Mouse (Mus musculus): ENCODE measurements around the gene Ppp1r8. TPM values are rescaled to one million over a fixed set of nuclear protein-coding genes. Genes with fewer than 3 reads are reported as not detected.
"Not testable (repeated sequence)": the region's sequence is repeated elsewhere in the genome, so short reads cannot be mapped to it uniquely, and the experiment has no call there.

Gene Ppp1r8
- polyA plus RNA-seq, 1 experiment from 2014 or later, result 30.1 TPM

- Histone ChIP-seq H3K36me3 (no peaks in the 10 kb centered on the region), H3K9ac (peak within 1 kb of the TSS; percentile 75), H3K4me1 (peaks cover 9% of the 10 kb centered on the region)
These were observed 46.6 kb downstream of the Ppp1r8 start, which contains the start of gene Themis2 for GRCm38 (mm10) chr4:132796196-132796886. Themis2 (minus strand) TSS chr4:132796387.

GRCm38 (mm10) chr4:132795171-132795570 is 47.8 kb downstream of the Ppp1r8 start:
- H3K4me1 ChIP-seq, result peaks cover 9% of the 10 kb centered on the region
- H3K36me3 ChIP-seq, result no peaks in the 10 kb centered on the region
- H3K4me3 ChIP-seq, result peak overlapping the region; percentile 51; the same call in 1 of the 2 replicates
- no peak overlapping the region for H3K27ac ChIP-seq (replicated peaks)
- H3K27me3 ChIP-seq (replicated peaks), result peaks cover 44% of the 10 kb centered on the region
- H3K9me3 ChIP-seq, result no peaks in the 10 kb centered on the region
- WGBS, result 56% methylated on average over 7 of the region's 7 CpGs
- no peak overlapping the region for H3K9ac ChIP-seq
- peak overlapping the region; percentile 73; the same call in 1 of the 2 replicates for H3K4me2 ChIP-seq
- no peak for ATAC-seq (ENCODE audit: extremely low read depth, insufficient number of reproducible peaks, low FRiP score, low TSS enrichment)

More at GRCm38 (mm10) chr4:132796196-132796886, 46.6 kb downstream of the Ppp1r8 start, which contains the start of gene Themis2:
- H3K4me3 ChIP-seq, result peak within 1 kb of the TSS; percentile 51
- WGBS, result under 1% methylated on average over 21 of the region's 21 CpGs
- no peak for ATAC-seq (ENCODE audit: extremely low read depth, insufficient number of reproducible peaks, low FRiP score, low TSS enrichment)
- peak within 1 kb of the TSS; percentile 73 for H3K4me2 ChIP-seq
- H3K9me3 ChIP-seq, result no peaks in the 10 kb centered on the region
- H3K27ac ChIP-seq (replicated peaks), result no peak within 1 kb of the TSS
- peaks cover 44% of the 10 kb centered on the region for H3K27me3 ChIP-seq (replicated peaks)

- 67% methylated on average over 8 of the region's 8 CpGs for WGBS
- Histone ChIP-seq H3K9ac (no peak overlapping the region), H3K27ac (replicated peaks) (no peak overlapping the region), H3K9me3 (no peaks in the 10 kb centered on the region), H3K4me1 (peaks cover 9% of the 10 kb centered on the region), H3K4me2 (no peak overlapping the region), H3K27me3 (replicated peaks) (peaks cover 44% of the 10 kb centered on the region), H3K36me3 (no peaks in the 10 kb centered on the region), H3K4me3 (no peak overlapping the region)
- ATAC-seq (ENCODE audit: extremely low read depth, insufficient number of reproducible peaks, low FRiP score, low TSS enrichment), result no peak
These were observed 48.2 kb downstream of the Ppp1r8 start for GRCm38 (mm10) chr4:132794760-132795159.

- no peak overlapping the region for H3K9ac ChIP-seq
- H3K9me3 ChIP-seq, result no peaks in the 10 kb centered on the region
- no peak overlapping the region for H3K27ac ChIP-seq (replicated peaks)
- WGBS, result 62% methylated on average over 9 of the region's 9 CpGs
- H3K4me1 ChIP-seq, result peaks cover 9% of the 10 kb centered on the region
- H3K36me3 ChIP-seq, result no peaks in the 10 kb centered on the region
- H3K4me2 ChIP-seq, result no peak overlapping the region
- no peak overlapping the region for H3K4me3 ChIP-seq
- peaks cover 44% of the 10 kb centered on the region for H3K27me3 ChIP-seq (replicated peaks)
- no peak for ATAC-seq (ENCODE audit: extremely low read depth, insufficient number of reproducible peaks, low FRiP score, low TSS enrichment)
These were observed 48.9 kb downstream of the Ppp1r8 start for GRCm38 (mm10) chr4:132794028-132794427.

GRCm38 (mm10) chr4:132793322-132794004 is 49.5 kb downstream of the Ppp1r8 start:
- H3K4me2 ChIP-seq; H3K9me3 ChIP-seq; H3K4me1 ChIP-seq; H3K27ac ChIP-seq (replicated peaks); H3K36me3 ChIP-seq; ATAC-seq (ENCODE audit: extremely low read depth, insufficient number of reproducible peaks, low FRiP score, low TSS enrichment); H3K4me3 ChIP-seq; H3K9ac ChIP-seq: not testable (repeated sequence)
- H3K27me3 ChIP-seq (replicated peaks), result peaks cover 44% of the 10 kb centered on the region
- 83% methylated on average over 8 of the region's 9 CpGs for WGBS

- no peak overlapping the region for H3K4me3 ChIP-seq
- WGBS, result 68% methylated on average over 8 of the region's 8 CpGs
- ATAC-seq (ENCODE audit: extremely low read depth, insufficient number of reproducible peaks, low FRiP score, low TSS enrichment), result no peak
- H3K27me3 ChIP-seq (replicated peaks), result peaks cover 16% of the 10 kb centered on the region
- H3K9ac ChIP-seq, result no peak overlapping the region
- H3K36me3 ChIP-seq, result no peaks in the 10 kb centered on the region
- no peaks in the 10 kb centered on the region for H3K4me1 ChIP-seq
- H3K27ac ChIP-seq (replicated peaks), result no peak overlapping the region
- H3K4me2 ChIP-seq, result no peak overlapping the region
- H3K9me3 ChIP-seq, result no peaks in the 10 kb centered on the region
These were observed 53.2 kb downstream of the Ppp1r8 start for GRCm38 (mm10) chr4:132789731-132790130.

GRCm38 (mm10) chr4:132785228-132785627 is 57.7 kb downstream of the Ppp1r8 start:
- Histone ChIP-seq H3K9ac (no peak overlapping the region), H3K4me3 (no peak overlapping the region), H3K4me2 (no peak overlapping the region), H3K27me3 (replicated peaks) (no peaks in the 10 kb centered on the region), H3K9me3 (no peaks in the 10 kb centered on the region), H3K27ac (replicated peaks) (no peak overlapping the region), H3K4me1 (no peaks in the 10 kb centered on the region), H3K36me3 (peaks cover 3% of the 10 kb centered on the region)
- no peak for ATAC-seq (ENCODE audit: extremely low read depth, insufficient number of reproducible peaks, low FRiP score, low TSS enrichment)
- 87% methylated on average over 13 of the region's 13 CpGs for WGBS

GRCm38 (mm10) chr4:132783732-132784131 is 59.2 kb downstream of the Ppp1r8 start:
- WGBS, result 65% methylated on average over 2 of the region's 2 CpGs
- Histone ChIP-seq H3K27me3 (replicated peaks) (no peaks in the 10 kb centered on the region), H3K4me2 (no peak overlapping the region), H3K9me3 (no peaks in the 10 kb centered on the region), H3K27ac (replicated peaks) (no peak overlapping the region), H3K4me3 (no peak overlapping the region), H3K36me3 (peaks cover 17% of the 10 kb centered on the region), H3K9ac (no peak overlapping the region), H3K4me1 (no peaks in the 10 kb centered on the region)
- no peak for ATAC-seq (ENCODE audit: extremely low read depth, insufficient number of reproducible peaks, low FRiP score, low TSS enrichment)

- Histone ChIP-seq H3K27ac (replicated peaks) (no peak overlapping the region), H3K36me3 (peaks cover 51% of the 10 kb centered on the region), H3K9me3 (no peaks in the 10 kb centered on the region), H3K27me3 (replicated peaks) (no peaks in the 10 kb centered on the region), H3K4me2 (no peak overlapping the region), H3K9ac (no peak overlapping the region), H3K4me1 (no peaks in the 10 kb centered on the region), H3K4me3 (no peak overlapping the region)
- ATAC-seq (ENCODE audit: extremely low read depth, insufficient number of reproducible peaks, low FRiP score, low TSS enrichment), result no peak
- 85% methylated on average over 4 of the region's 4 CpGs for WGBS
These were observed 62.7 kb downstream of the Ppp1r8 start for GRCm38 (mm10) chr4:132780288-132780687.

- Histone ChIP-seq H3K36me3 (peaks cover 67% of the 10 kb centered on the region), H3K9me3 (no peaks in the 10 kb centered on the region), H3K4me2 (no peak overlapping the region), H3K9ac (no peak overlapping the region), H3K27me3 (replicated peaks) (no peaks in the 10 kb centered on the region), H3K4me1 (no peaks in the 10 kb centered on the region), H3K4me3 (no peak overlapping the region), H3K27ac (replicated peaks) (no peak overlapping the region)
- no peak for ATAC-seq (ENCODE audit: extremely low read depth, insufficient number of reproducible peaks, low FRiP score, low TSS enrichment)
- 91% methylated on average over 6 of the region's 6 CpGs for WGBS
These were observed 64.3 kb downstream of the Ppp1r8 start for GRCm38 (mm10) chr4:132778562-132779201.
